Mouse (Mus musculus) gastrocnemius, postnatal 25 days (tissue): Measurements from ENCODE around the gene Atg9b. TPM values are rescaled to one million over a fixed set of nuclear protein-coding genes. Genes with fewer than 3 reads are reported as not detected.

Experiments
- DNase-seq: peaks from one replicate; pipeline ENCODE4 v3.0.0; 2022
- total RNA-seq, 2 experiments: library from RNA; stranded (reverse); gene quantifications; 1 replicate in 1 of 2; 2 replicates in 1 of 2; pipeline ENCODE4 v1.2.3; 2021

Atg9b gene
- total RNA-seq, 2 experiments from 2014 or later = 0.10 to 0.19 TPM

- no peak for DNase-seq
Measured at GRCm38 (mm10) chr5:24350073-24350472, 41.9 kb downstream of the Atg9b start.

- DNase-seq = no peak
Measured at GRCm38 (mm10) chr5:24348546-24348945, 43.4 kb downstream of the Atg9b start.

DNA sequence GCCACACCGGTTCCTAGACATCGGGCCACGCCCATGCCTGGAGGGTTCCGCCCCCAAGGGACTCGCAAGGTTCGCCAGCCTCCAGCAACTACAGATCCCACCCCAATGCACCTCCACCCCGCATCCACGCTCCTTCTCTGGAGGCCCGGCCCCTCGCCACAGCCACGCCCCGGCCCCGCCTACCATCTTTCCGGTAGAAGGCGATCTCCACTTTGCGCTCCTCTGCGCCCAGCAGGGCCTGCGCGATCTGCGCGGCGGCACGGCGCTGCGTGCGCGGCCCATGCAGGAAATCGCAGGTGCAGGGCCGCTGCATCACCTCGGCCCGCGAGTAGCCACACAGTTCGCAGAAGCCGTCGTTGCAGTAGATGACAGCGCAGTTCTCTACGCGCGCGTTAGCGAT is 43.8 kb downstream of the Atg9b start:
- peak; percentile 69 for DNase-seq

GRCm38 (mm10) chr5:24347186-24347875 is 44.6 kb downstream of the Atg9b start:
- DNase-seq = no peak

DNA sequence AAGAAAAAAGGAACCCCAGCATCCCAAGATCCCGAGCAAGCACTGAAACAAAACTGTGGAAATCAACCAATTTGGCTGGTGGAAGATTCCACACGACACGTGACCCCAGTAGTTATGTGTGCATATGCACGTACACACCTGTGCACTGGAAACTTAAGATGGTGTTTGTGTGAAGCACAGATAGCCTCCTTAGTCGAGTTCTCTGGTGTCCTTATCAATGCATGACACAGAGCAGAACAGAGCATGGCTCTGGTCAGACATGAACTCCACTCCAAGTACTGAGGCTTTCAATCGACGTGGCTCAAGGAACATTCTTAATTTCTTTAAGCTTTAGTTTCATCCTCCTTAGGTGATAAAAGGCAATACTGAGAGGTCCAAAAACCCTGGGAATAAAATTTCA is 45.6 kb downstream of the Atg9b start:
- no peak for DNase-seq

GRCm38 (mm10) chr5:24344477-24345051 is 47.4 kb downstream of the Atg9b start:
- DNase-seq = peak; percentile 35

GRCm38 (mm10) chr5:24343977-24344436 is 47.9 kb downstream of the Atg9b start:
- DNase-seq = no peak

DNA sequence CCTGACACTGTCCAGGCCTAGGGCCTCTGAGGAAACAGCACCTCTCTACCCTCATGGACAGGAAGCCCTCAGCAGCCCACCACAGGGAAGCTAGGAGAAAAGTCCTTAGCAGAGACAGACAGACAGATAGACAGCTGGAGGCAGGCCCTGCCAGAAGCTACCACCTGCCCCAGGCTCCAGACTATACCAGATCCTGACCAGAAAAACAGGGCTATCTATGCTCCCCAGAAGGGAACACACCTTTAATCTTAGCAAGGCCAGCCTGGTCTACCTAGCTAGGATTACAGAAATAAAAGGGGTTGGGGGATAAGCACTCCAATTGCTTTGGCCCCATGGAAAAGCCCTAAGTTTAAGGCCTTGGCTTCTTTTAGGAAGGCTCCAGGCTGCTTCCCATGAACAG is 48.6 kb downstream of the Atg9b start:
- DNase-seq = no peak

- DNase-seq = no peak
Measured at GRCm38 (mm10) chr5:24342966-24343365, 49.0 kb downstream of the Atg9b start.

GRCm38 (mm10) chr5:24342205-24342963 is 49.6 kb downstream of the Atg9b start:
- DNase-seq = no peak

- DNase-seq = no peak
Measured at GRCm38 (mm10) chr5:24337821-24338220, 54.1 kb downstream of the Atg9b start.

DNA sequence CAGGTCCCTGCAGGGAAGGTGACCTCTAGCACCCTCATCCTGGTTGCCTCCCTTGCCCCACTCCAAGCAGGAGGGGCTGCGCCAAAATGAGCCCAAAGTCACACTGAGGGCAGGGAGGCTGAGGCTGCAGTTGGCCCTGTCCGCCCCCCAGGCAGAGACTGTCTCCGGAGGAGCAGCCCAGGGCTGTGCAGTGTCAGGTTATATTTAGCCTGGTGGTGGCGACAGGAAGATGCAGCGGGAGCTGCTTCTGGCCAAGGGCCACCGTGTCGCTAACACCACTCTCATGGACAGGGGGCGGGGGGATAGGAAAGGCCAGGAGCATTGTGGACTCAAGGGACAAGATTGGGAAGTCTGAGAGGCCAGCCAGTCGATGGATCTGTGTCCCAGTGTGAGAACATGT is 54.6 kb downstream of the Atg9b start:
- no peak for DNase-seq

- DNase-seq = no peak
Measured at GRCm38 (mm10) chr5:24335888-24336511, 55.9 kb downstream of the Atg9b start.

DNA sequence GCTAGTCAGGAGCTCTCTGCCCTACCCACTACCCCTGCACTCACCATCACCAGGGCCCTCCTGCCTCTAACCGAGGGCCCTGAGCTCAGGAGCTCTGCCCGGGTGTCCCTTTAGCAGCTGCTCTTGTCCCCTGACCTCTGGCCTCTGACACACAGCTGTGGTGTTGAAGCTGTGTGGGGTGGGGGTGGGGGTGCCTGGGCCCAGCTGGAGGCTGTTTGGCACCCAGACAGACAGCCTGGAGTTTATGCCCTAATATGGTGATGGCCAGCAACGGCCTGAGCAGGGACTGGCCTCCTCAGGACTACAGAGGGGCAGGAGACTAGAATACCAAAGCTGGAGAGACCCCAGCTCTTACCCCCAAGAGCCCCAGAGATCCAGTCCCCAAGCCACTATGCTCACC is 57.2 kb downstream of the Atg9b start:
- DNase-seq = no peak

Other genes with a start within 250 kb of the Atg9b start
- 1 to 10 TPM; 5.0 TPM for gene Nupl2, start 227.2 kb downstream of the Atg9b start, total RNA-seq
- 1 to 10 TPM; 2.1 to 3.7 TPM for gene Kcnh2, start 40.5 kb downstream of the Atg9b start, total RNA-seq
- 1 to 10 TPM; 5.6 to 7.7 TPM for gene Nos3, start 27.3 kb downstream of the Atg9b start, total RNA-seq
- gene Abcb8, start 1.5 kb upstream of the Atg9b start, total RNA-seq = 10 to 100 TPM; 33.1 to 40.2 TPM
- gene Asic3, start 21.2 kb upstream of the Atg9b start, total RNA-seq = under 1 TPM in 1 of 2 experiments, not detected in 1; 0.19 TPM
- 10 to 100 TPM; 11.7 to 13.7 TPM for gene Cdk5, start 31.4 kb upstream of the Atg9b start, total RNA-seq
- gene Slc4a2, start 31.7 kb upstream of the Atg9b start, total RNA-seq = 10 to 100 TPM; 17.9 to 19.9 TPM
- gene Fastk, start 53.1 kb upstream of the Atg9b start, total RNA-seq = 100 to 1,000 TPM; 169 to 176 TPM
- gene Tmub1, start 55.7 kb upstream of the Atg9b start, total RNA-seq = 10 to 100 TPM; 17.2 to 18.9 TPM
- 10 to 100 TPM; 52.4 to 56.0 TPM for gene Agap3, start 60.0 kb upstream of the Atg9b start, total RNA-seq
- not detected for gene Gbx1, start 135.1 kb upstream of the Atg9b start, total RNA-seq
- 10 to 100 TPM; 33.2 to 66.7 TPM for gene Asb10, start 148.8 kb upstream of the Atg9b start, total RNA-seq
- not detected for gene 4931409K22Rik, start 164.7 kb upstream of the Atg9b start, total RNA-seq
- gene Abcf2, start 185.3 kb upstream of the Atg9b start, total RNA-seq = 10 to 100 TPM; 88.0 to 97.0 TPM
- 1 to 10 TPM; 8.0 to 10.0 TPM for gene Chpf2, start 194.6 kb upstream of the Atg9b start, total RNA-seq
- 100 to 1,000 TPM; 125 to 163 TPM for gene Smarcd3, start 232.3 kb upstream of the Atg9b start, total RNA-seq